Mouse (Mus musculus): ENCODE measurements at regions not wholly inside any gene's neighbourhood (a gene's known extent, or its start where the extent isn't known, plus 50 kb on each side); places are given as distances from the start of the nearest gene placed in this dataset.
A peak's percentile ranks its signal among the peaks of the same experiment; 100 is the strongest.

GRCm38 (mm10) chr16:76540964-76541363 lies 167.3 kb upstream of the Nrip1 start:
- Histone ChIP-seq H3K4me3 (ENCODE audit: low read depth, low read length) (no peak overlapping the region), H3K9me3 (replicated peaks; ENCODE audit: control insufficient read depth, low read length) (no peaks in the 10 kb centered on the region), H3K9ac (ENCODE audit: low read depth, low read length) (no peak overlapping the region), H3K4me1 (ENCODE audit: control insufficient read depth, insufficient read depth, low read length) (peaks cover 8% of the 10 kb centered on the region), H3K27me3 (ENCODE audit: control insufficient read depth, insufficient read depth, low read length) (no peaks in the 10 kb centered on the region), H3K36me3 (ENCODE audit: control insufficient read depth, insufficient read depth, low read length) (no peaks in the 10 kb centered on the region), H3K27ac (ENCODE audit: low read depth, low read length) (no peak overlapping the region), H3K4me2 (no peak overlapping the region)
- ATAC-seq (replicated peaks; ENCODE audit: insufficient number of reproducible peaks, low FRiP score, low TSS enrichment) = no peak
- 45% methylated on average over 5 of the region's 5 CpGs for WGBS (ENCODE audit: insufficient replicate concordance)

- ATAC-seq (replicated peaks; ENCODE audit: insufficient number of reproducible peaks, low FRiP score, low TSS enrichment) = no peak
- Histone ChIP-seq H3K9ac (ENCODE audit: low read depth, low read length) (no peak overlapping the region), H3K9me3 (replicated peaks; ENCODE audit: control insufficient read depth, low read length) (no peaks in the 10 kb centered on the region), H3K4me3 (ENCODE audit: low read depth, low read length) (no peak overlapping the region), H3K4me1 (ENCODE audit: control insufficient read depth, insufficient read depth, low read length) (peaks cover 8% of the 10 kb centered on the region), H3K36me3 (ENCODE audit: control insufficient read depth, insufficient read depth, low read length) (no peaks in the 10 kb centered on the region), H3K27ac (ENCODE audit: low read depth, low read length) (no peak overlapping the region), H3K27me3 (ENCODE audit: control insufficient read depth, insufficient read depth, low read length) (no peaks in the 10 kb centered on the region), H3K4me2 (no peak overlapping the region)
- WGBS (ENCODE audit: insufficient replicate concordance) = 70% methylated on average over 8 of the region's 8 CpGs
Measured at GRCm38 (mm10) chr16:76540328-76540923, 166.8 kb upstream of the Nrip1 start.

GRCm38 (mm10) chr16:76539669-76540068 lies 166.0 kb upstream of the Nrip1 start:
- 4% methylated on average over 6 of the region's 6 CpGs for WGBS (ENCODE audit: insufficient replicate concordance)
- Histone ChIP-seq H3K4me2 (no peak overlapping the region), H3K4me3 (ENCODE audit: low read depth, low read length) (no peak overlapping the region), H3K9me3 (replicated peaks; ENCODE audit: control insufficient read depth, low read length) (no peaks in the 10 kb centered on the region), H3K36me3 (ENCODE audit: control insufficient read depth, insufficient read depth, low read length) (no peaks in the 10 kb centered on the region), H3K27ac (ENCODE audit: low read depth, low read length) (no peak overlapping the region), H3K9ac (ENCODE audit: low read depth, low read length) (no peak overlapping the region), H3K4me1 (ENCODE audit: control insufficient read depth, insufficient read depth, low read length) (peaks cover 8% of the 10 kb centered on the region), H3K27me3 (ENCODE audit: control insufficient read depth, insufficient read depth, low read length) (no peaks in the 10 kb centered on the region)
- peak; percentile 72; the same call in 1 of the 2 replicates for ATAC-seq (replicated peaks; ENCODE audit: insufficient number of reproducible peaks, low FRiP score, low TSS enrichment)

GRCm38 (mm10) chr16:76537871-76538270 lies 164.2 kb upstream of the Nrip1 start:
- 85% methylated on average over 11 of the region's 11 CpGs for WGBS (ENCODE audit: insufficient replicate concordance)
- no peaks in the 10 kb centered on the region for H3K27me3 ChIP-seq (ENCODE audit: control insufficient read depth, insufficient read depth, low read length)
- peaks cover 8% of the 10 kb centered on the region for H3K4me1 ChIP-seq (ENCODE audit: control insufficient read depth, insufficient read depth, low read length)
- no peak overlapping the region for H3K9ac ChIP-seq (ENCODE audit: low read depth, low read length)
- H3K36me3 ChIP-seq (ENCODE audit: control insufficient read depth, insufficient read depth, low read length) = no peaks in the 10 kb centered on the region
- ATAC-seq (replicated peaks; ENCODE audit: insufficient number of reproducible peaks, low FRiP score, low TSS enrichment) = no peak
- H3K9me3 ChIP-seq (replicated peaks; ENCODE audit: control insufficient read depth, low read length) = no peaks in the 10 kb centered on the region
- no peak overlapping the region for H3K4me3 ChIP-seq (ENCODE audit: low read depth, low read length)
- no peak overlapping the region for H3K27ac ChIP-seq (ENCODE audit: low read depth, low read length)
- H3K4me2 ChIP-seq = no peak overlapping the region

GRCm38 (mm10) chr16:76532928-76533217 lies 159.2 kb upstream of the Nrip1 start:
- ATAC-seq (replicated peaks; ENCODE audit: insufficient number of reproducible peaks, low FRiP score, low TSS enrichment) = no peak
- H3K9ac ChIP-seq (ENCODE audit: low read depth, low read length) = no peak overlapping the region
- 71% methylated on average over 8 of the region's 8 CpGs for whole genome bisulfite sequencing (ENCODE audit: insufficient replicate concordance)

GRCm38 (mm10) chr16:76532142-76532927 lies 158.7 kb upstream of the Nrip1 start:
- Histone ChIP-seq H3K4me2 (no peak overlapping the region), H3K9ac (ENCODE audit: low read depth, low read length) (no peak overlapping the region), H3K4me1 (ENCODE audit: control insufficient read depth, insufficient read depth, low read length) (no peaks in the 10 kb centered on the region), H3K36me3 (ENCODE audit: control insufficient read depth, insufficient read depth, low read length) (no peaks in the 10 kb centered on the region), H3K27ac (ENCODE audit: low read depth, low read length) (no peak overlapping the region), H3K27me3 (ENCODE audit: control insufficient read depth, insufficient read depth, low read length) (no peaks in the 10 kb centered on the region), H3K9me3 (replicated peaks; ENCODE audit: control insufficient read depth, low read length) (no peaks in the 10 kb centered on the region), H3K4me3 (ENCODE audit: low read depth, low read length) (no peak overlapping the region)
- ATAC-seq (replicated peaks; ENCODE audit: insufficient number of reproducible peaks, low FRiP score, low TSS enrichment) = no peak
- 42% methylated on average over 19 of the region's 19 CpGs for WGBS (ENCODE audit: insufficient replicate concordance)

More at GRCm38 (mm10) chr16:76532928-76533217, 159.2 kb upstream of the Nrip1 start:
- H3K9me3 ChIP-seq (replicated peaks; ENCODE audit: control insufficient read depth, low read length) = no peaks in the 10 kb centered on the region
- no peaks in the 10 kb centered on the region for H3K36me3 ChIP-seq (ENCODE audit: control insufficient read depth, insufficient read depth, low read length)
- H3K4me2 ChIP-seq = no peak overlapping the region
- no peak overlapping the region for H3K27ac ChIP-seq (ENCODE audit: low read depth, low read length)
- H3K4me1 ChIP-seq (ENCODE audit: control insufficient read depth, insufficient read depth, low read length) = no peaks in the 10 kb centered on the region
- no peak overlapping the region for H3K4me3 ChIP-seq (ENCODE audit: low read depth, low read length)
- no peaks in the 10 kb centered on the region for H3K27me3 ChIP-seq (ENCODE audit: control insufficient read depth, insufficient read depth, low read length)

GRCm38 (mm10) chr16:76530886-76531285 lies 157.3 kb upstream of the Nrip1 start:
- H3K4me1 ChIP-seq (ENCODE audit: control insufficient read depth, insufficient read depth, low read length) = no peaks in the 10 kb centered on the region
- H3K9me3 ChIP-seq (replicated peaks; ENCODE audit: control insufficient read depth, low read length) = no peaks in the 10 kb centered on the region
- H3K9ac ChIP-seq (ENCODE audit: low read depth, low read length) = no peak overlapping the region
- no peak overlapping the region for H3K27ac ChIP-seq (ENCODE audit: low read depth, low read length)
- ATAC-seq (replicated peaks; ENCODE audit: insufficient number of reproducible peaks, low FRiP score, low TSS enrichment) = no peak
- no peak overlapping the region for H3K4me3 ChIP-seq (ENCODE audit: low read depth, low read length)
- 85% methylated on average over 3 of the region's 3 CpGs for WGBS (ENCODE audit: insufficient replicate concordance)
- no peaks in the 10 kb centered on the region for H3K27me3 ChIP-seq (ENCODE audit: control insufficient read depth, insufficient read depth, low read length)
- no peak overlapping the region for H3K4me2 ChIP-seq
- no peaks in the 10 kb centered on the region for H3K36me3 ChIP-seq (ENCODE audit: control insufficient read depth, insufficient read depth, low read length)

- no peak for ATAC-seq (replicated peaks; ENCODE audit: insufficient number of reproducible peaks, low FRiP score, low TSS enrichment)
Measured at GRCm38 (mm10) chr16:76529613-76530012, 156.0 kb upstream of the Nrip1 start.

More at GRCm38 (mm10) chr16:76529613-76530012, 156.0 kb upstream of the Nrip1 start:
- no peak overlapping the region for H3K4me3 ChIP-seq (ENCODE audit: low read depth, low read length)
- no peak overlapping the region for H3K9ac ChIP-seq (ENCODE audit: low read depth, low read length)
- H3K4me1 ChIP-seq (ENCODE audit: control insufficient read depth, insufficient read depth, low read length) = peaks cover 2% of the 10 kb centered on the region; the same call in 1 of the 2 replicates
- no peaks in the 10 kb centered on the region for H3K36me3 ChIP-seq (ENCODE audit: control insufficient read depth, insufficient read depth, low read length)
- no peaks in the 10 kb centered on the region for H3K27me3 ChIP-seq (ENCODE audit: control insufficient read depth, insufficient read depth, low read length)
- H3K9me3 ChIP-seq (replicated peaks; ENCODE audit: control insufficient read depth, low read length) = no peaks in the 10 kb centered on the region
- H3K4me2 ChIP-seq = no peak overlapping the region
- WGBS (ENCODE audit: insufficient replicate concordance) = 91% methylated on average over 4 of the region's 4 CpGs
- H3K27ac ChIP-seq (ENCODE audit: low read depth, low read length) = no peak overlapping the region

All from heart, embryonic 11.5 days (tissue).